Mouse (Mus musculus) layer of hippocampus, adult 2 months (tissue): ENCODE measurements around the gene Tmem178b. TPM values are rescaled to one million over a fixed set of nuclear protein-coding genes. Genes with fewer than 3 reads are reported as not detected.
A peak's percentile ranks its signal among the peaks of the same experiment; 100 is the strongest.

Source experiments
- DNase-seq, 2 experiments: peaks; one replicate each; pipeline ENCODE4 v3.0.0; 2022; ENCODE audit warnings: low spot score in 2 of 2
- H3K27ac ChIP-seq: fragments of 200-600 bp; 2 replicates; pipeline ENCODE4 v1.8.1; 2022
- H3K4me3 ChIP-seq: fragments of 200-600 bp; 2 replicates; pipeline ENCODE4 v1.8.1; 2022; ENCODE audit warnings: mild to moderate bottlenecking
- CTCF ChIP-seq: fragments of 200-600 bp; conservative IDR thresholded peaks from 2 replicates; pipeline ENCODE4 v1.8.1; 2022; ENCODE audit warnings: antibody characterized with exemption, mild to moderate bottlenecking, moderate library complexity
- total RNA-seq, 2 experiments: library from RNA; stranded (reverse); gene quantifications; 2 replicates each; pipeline ENCODE4 v1.2.3; 2021

Tmem178b gene
- total RNA-seq, 2 experiments from 2014 or later, result 169 to 170 TPM

DNA sequence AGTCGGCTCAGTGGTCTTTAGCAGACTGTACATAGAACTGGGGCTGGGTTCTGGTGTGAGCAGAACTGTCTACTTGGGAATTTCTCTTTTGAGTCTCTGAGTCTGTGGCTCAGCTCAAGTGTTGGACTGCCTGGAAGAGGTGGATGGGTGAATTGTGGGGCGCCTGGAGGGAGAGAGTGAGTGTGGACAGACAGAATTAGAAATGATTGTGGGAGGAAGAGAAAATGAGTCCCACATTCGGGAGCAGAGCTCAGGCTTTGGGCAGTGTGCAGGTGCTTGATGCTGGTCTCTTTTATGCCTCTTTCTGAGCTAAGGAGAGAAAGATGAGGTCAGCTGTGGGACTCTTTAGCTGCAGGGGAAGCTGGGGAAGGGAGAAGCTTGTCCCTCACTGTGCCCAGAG is 334.9 kb downstream of the Tmem178b start:
- Histone ChIP-seq H3K27ac (no peak overlapping the region), H3K4me3 (no peak overlapping the region)
- no peak for TF ChIP-seq CTCF
- DNase-seq, result no peak

DNA sequence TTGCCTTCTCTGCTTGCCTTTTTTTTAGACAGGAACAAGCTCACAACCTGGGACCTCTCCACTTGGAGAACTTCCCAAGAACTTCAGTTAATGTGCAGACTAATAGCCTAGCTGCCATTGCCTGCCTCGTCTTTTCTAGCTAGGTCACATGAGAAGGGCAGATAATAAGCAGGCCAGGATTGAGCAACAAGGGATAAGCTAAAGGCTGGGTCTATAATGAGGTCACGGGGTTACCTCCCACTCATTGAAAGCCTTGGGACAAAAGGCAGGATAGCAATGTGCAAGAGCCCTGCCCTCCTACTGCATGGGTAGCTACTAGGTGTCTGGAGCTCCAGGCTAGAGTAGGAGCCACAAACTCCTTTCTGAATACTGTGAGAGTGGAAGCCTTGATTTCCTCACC is 336.1 kb downstream of the Tmem178b start:
- DNase-seq, result no peak
- H3K27ac ChIP-seq, result no peak overlapping the region
- H3K4me3 ChIP-seq, result no peak overlapping the region
- TF ChIP-seq CTCF, result no peak

DNA sequence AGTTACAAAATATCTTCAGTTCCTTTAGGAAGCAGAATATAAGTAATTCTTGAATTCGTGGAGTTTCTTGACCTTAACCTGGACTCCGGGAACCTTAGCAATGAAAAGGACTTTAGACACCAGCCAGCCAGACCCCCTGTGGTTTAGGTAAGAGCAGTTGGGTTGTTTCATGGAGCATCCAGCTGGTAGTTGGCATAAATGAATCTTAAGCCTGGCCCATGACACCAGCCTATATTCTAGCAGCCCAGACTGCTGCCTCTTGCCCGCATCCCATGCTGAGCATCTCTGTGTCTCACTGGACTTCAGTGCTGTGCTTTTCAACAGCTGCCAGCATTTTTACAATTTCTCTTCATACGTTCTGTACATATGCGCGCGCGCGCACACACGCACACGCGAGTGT is 344.1 kb downstream of the Tmem178b start:
- DNase-seq, result no peak
- Histone ChIP-seq H3K27ac (no peak overlapping the region), H3K4me3 (no peak overlapping the region)
- no peak for TF ChIP-seq CTCF

DNA sequence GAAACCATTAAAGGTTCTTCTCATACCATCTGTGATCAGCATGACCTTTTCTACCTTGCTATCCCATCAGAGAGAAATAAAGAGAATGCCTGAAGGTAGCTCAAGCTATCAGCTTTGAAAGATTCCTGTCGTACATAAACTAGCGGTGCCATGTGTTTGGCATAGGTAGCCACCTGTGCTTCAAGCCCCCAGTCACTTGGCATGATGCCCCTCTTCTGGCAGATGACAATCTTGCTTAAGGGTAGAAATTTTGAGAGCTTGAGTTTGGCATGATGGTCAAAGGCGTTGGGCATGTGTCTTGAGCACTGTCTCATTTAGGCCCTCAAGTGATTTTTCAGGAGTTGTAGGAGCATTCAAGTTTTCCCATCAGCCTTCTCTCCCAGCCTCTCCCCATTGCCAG is 344.6 kb downstream of the Tmem178b start:
- DNase-seq, result no peak
- TF ChIP-seq CTCF, result no peak
- no peak overlapping the region for H3K27ac ChIP-seq
- H3K4me3 ChIP-seq, result no peak overlapping the region

DNA sequence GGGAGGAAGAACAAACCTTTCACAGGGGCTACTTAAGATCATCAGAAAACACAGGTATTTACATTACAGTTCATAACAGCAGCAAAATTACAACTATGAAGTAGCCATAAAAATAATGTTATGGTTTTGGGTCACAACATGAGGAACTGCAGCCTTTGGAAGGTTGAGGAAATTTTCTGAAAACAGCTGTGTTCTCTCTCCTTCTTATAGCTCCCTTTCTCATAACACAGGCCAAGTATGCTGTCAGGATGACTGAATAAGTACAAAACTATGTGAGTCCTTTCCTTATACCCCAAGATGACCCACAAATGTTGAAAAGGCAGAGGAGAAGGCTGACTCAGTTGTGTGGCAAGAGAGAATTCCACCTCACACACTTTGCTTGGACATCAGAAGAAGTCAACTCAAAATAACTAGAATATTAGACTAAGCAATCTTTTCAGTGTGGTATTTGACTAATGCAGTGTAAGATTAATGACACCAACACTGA is 347.6 kb downstream of the Tmem178b start:
- TF ChIP-seq CTCF, result no peak

DNA sequence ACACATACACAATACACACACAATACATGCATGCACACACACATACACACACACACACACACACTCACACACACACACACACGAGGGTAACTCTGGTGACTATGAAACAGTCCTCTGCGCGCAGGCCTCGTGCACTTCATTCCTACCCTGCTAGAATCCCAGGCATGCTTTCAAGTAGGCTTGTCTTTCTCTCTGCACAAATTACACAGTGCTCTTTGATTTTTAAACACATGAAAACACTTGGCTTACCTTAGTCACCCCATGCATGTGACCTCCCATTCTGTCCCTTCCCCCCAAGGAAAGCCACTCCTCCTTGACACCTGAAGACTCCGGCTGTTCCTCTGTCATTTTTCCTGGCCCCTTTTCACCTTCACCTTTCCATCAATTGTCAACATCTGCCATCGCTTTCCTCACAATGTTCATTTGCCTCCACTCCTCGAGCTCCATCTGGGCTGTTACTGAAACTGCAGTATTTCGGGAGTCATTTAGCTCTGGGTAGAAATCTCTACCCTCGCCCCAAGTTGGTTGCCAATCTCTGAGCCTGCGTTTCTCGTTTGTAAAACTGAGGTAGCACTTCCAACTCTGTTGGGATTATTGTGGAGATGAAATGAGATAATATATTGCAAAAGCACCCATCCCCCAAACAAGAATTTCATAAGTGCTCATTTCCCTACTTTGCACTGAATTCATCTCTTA is 352.7 kb downstream of the Tmem178b start:
- DNase-seq, result no peak
- peak overlapping the region; percentile 25; the same call in 1 of the 2 replicates for H3K27ac ChIP-seq
- no peak overlapping the region for H3K4me3 ChIP-seq
- no peak for TF ChIP-seq CTCF

More for the DNA sequence above, 347.6 kb downstream of the Tmem178b start:
- H3K27ac ChIP-seq, result no peak overlapping the region; the same call in 1 of the 2 replicates
- DNase-seq, result no peak
- no peak overlapping the region for H3K4me3 ChIP-seq

DNA sequence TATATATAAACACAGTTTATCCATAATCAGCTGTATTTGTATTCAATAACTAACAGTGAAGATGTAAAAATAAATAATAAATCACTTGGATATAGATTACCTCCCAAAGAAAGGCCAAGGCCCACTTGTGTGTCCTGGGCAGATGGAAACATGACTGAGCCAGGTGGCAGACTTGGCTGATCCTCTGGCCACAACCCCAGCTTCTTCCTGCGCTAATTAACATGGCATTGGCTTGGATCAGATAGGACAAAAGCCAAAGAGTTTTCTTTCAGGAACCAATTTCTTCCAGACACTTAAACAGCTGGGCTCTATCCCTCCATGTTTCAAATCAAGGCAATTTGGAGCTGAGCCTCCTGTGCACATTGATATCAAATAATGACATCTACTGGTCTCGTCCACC is 355.9 kb downstream of the Tmem178b start:
- no peak overlapping the region; the same call in 1 of the 2 replicates for H3K27ac ChIP-seq
- DNase-seq, result no peak
- TF ChIP-seq CTCF, result no peak
- H3K4me3 ChIP-seq, result no peak overlapping the region

DNA sequence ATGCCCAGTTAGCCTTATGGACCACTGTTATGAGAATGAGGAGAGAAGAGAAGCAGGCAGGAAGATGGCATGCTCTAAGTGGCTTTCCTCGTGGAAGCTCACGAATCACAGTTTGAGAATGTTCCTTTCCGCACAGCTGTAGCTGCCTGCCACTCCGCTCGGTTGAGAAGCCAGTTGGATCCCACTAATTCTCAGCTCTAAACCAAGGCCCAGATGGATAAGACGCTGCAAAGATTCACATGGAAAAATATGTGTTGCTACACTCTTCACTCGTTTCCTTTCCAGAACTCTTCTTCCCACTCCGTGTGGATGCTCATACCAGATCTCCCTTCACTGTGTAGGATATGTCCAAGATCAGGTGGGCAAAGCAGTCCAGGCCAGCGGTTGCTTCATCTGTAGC is 356.9 kb downstream of the Tmem178b start:
- TF ChIP-seq CTCF, result no peak
- H3K27ac ChIP-seq, result peak overlapping the region; percentile 39; the same call in 1 of the 2 replicates
- DNase-seq, result no peak
- no peak overlapping the region for H3K4me3 ChIP-seq

DNA sequence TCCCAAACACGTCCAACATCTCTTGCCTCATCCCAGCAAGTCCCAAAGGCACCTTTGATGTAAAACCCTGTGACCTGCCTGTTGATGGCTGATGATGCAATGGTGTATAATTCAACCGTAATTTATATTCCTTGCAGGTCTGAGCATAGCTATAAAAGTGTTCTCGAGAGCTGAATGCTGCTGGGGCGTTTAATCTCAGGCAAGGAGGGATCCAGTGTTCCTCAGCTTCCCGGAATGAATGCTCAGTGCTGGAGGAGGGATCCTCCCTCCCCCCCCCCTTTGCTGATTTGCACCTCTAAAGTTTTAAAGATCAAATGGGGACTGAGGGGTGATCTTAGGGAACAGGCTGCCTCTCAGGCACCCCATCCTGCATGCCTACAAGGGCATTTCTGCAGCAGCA is 361.0 kb downstream of the Tmem178b start:
- DNase-seq, result no peak
- TF ChIP-seq CTCF, result no peak
- peak overlapping the region; percentile 68; the same call in 1 of the 2 replicates for H3K27ac ChIP-seq
- no peak overlapping the region for H3K4me3 ChIP-seq

DNA sequence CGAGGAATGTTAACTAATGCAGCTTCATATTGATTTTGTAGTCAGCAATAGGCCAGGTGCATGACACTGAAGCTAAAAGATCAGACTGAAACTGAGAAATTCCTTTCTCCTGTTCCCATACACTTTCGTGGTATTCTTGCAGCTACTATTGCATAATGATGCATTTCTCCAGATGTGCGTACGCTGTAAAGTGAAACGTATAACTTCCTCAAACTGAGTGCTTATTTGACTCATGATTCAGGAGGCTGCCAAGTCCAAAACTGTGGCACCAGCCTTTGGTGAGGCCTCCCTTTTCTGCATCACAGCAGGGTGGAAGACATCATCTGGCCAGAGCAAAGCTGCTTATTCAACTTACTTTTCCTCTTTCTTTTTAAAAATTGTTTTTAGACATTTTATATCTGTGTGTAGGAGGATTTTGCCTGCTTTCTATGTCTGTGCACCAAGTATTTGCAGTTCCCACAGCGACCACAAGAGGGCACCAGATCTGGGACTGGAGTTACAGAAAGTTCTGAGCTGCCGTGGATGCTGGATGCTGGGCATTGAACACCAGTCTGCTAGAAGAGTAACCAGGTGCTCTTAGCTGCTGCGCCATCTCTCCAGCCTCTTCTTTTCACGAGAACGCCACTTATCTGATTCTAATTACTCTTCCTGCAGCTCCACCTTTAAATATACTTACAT is 362.9 kb downstream of the Tmem178b start:
- H3K27ac ChIP-seq, result no peak overlapping the region
- TF ChIP-seq CTCF, result peak; percentile 93
- DNase-seq, result peak; percentile 34 to 77
- H3K4me3 ChIP-seq, result no peak overlapping the region

DNA sequence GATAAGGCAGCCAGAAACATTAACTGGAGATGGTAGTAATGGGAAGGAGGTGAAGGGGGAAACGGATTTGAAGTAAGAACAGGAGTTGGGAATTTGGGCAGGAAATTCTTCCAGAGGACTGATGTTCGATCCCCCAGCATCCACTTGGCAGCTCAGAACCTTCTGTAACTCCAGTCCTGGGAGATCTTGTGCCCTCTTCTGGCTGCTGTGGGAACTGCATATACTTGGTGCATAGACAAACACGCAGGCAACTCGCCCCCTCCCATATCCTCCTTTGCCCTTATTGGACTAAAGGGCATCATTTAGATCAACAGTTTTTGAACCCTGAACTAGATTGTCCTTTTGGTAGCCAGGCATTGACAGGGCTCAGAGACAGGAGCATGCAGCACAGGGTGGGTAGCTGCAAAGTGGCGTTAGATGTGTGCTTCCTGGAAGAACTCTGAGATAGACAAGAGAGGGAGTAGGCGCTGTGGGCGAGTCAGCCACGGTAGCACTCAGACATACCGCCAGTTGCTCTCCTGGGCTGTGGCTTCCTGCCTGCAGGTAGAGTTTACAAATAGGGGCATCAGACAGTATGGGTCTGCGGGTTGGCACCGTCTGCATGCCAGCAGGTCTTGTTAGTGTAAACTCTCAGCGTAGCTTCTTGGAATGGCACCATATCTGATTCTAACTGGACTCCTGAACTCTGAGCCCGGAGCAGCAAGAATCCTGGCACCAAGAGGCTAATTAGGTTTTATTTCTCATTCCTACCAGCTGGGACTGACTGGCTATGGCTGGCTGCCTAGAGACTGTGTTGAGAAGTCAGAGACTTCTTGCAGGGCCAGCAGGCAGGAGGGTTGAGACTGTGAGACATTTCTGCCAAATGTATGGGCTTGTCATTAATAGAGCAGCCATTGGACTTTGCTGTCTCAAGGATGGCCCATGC is 364.0 kb downstream of the Tmem178b start:
- DNase-seq, result peak in 1 of 2 experiments; percentile 43
- no peak overlapping the region for H3K27ac ChIP-seq
- TF ChIP-seq CTCF, result peak; percentile 75
- H3K4me3 ChIP-seq, result no peak overlapping the region

DNA sequence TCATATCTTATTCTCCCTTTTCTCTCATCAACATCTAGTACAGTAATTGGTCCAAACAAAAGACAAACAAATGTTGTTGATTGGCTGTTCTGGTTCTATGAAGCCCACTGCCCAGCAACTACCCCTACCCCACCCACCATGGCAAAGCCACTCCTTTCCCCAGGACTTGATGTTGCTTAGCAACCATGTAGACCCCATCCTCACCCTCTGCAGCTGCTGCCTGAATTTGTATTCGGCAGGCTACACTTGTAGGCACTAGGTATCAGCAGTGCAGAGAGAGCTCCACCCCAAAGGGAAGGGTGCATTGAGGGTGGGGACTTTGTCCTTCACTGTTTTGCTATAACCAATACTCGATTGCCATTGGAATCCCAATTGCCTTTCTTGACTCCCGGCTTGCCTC is 365.8 kb downstream of the Tmem178b start:
- TF ChIP-seq CTCF, result no peak
- Histone ChIP-seq H3K4me3 (no peak overlapping the region), H3K27ac (no peak overlapping the region)
- no peak for DNase-seq

DNA sequence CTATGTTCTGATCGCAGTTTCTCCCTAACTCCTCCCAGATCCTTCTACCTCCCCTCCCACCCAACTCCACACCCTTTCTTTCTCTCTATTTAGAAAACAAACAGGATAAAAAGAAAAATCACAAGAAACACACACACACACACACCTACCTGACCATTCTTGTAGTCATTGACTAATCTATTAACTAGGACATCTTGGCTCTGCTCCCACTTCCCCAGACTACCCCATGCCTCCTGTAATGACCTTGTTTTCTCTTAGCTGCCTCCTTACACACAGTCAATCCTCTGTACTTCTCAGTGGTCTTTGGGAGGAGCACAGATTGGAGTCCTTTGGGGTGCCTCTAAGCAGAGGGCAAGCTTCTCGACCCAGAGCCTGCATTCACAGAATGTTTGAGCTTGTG is 367.6 kb downstream of the Tmem178b start:
- H3K27ac ChIP-seq, result no peak overlapping the region
- TF ChIP-seq CTCF, result no peak
- no peak overlapping the region for H3K4me3 ChIP-seq
- DNase-seq, result no peak
